Mouse (Mus musculus) bone marrow macrophage, adult 2 months (primary cell): Measurements from ENCODE around the gene Nxpe2. TPM values are rescaled to one million over a fixed set of nuclear protein-coding genes. Genes with fewer than 3 reads are reported as not detected.
"Not testable (repeated sequence)": the region's sequence is repeated elsewhere in the genome, so short reads cannot be mapped to it uniquely, and the experiment has no call there.

Experiments used
- H3K27ac ChIP-seq: 2 replicates; pipeline ENCODE4 v1.5.1; 2012; ENCODE audit warnings: low read depth, low read length; ENCODE audit not compliant: insufficient read depth
- H3K4me1 ChIP-seq: 2 replicates; pipeline ENCODE4 v1.6.1; 2012; ENCODE audit warnings: low read length; ENCODE audit not compliant: control insufficient read depth, insufficient read depth
- H3K4me3 ChIP-seq: 2 replicates; pipeline ENCODE4 v1.5.1; 2012; ENCODE audit warnings: mild to moderate bottlenecking, low read length, moderate library complexity; ENCODE audit not compliant: insufficient read depth
- CTCF ChIP-seq: IDR thresholded peaks from 2 replicates; pipeline ENCODE4 v1.5.1; 2012; ENCODE audit warnings: low read depth, mild to moderate bottlenecking, low read length, moderate library complexity
- POLR2A ChIP-seq: IDR thresholded peaks from 2 replicates; pipeline ENCODE4 v1.6.1; 2012; ENCODE audit warnings: mild to moderate bottlenecking, low read depth, low read length, borderline replicate concordance
- polyA plus RNA-seq: library from polyadenylated mRNA; stranded (reverse); fragments of >200 nt; gene quantifications from 2 replicates; pipeline ENCODE4 v1.2.4, GENCODE M21; 2012; ENCODE audit not compliant: missing spikeins, insufficient read depth, insufficient read length

Nxpe2 gene
- polyA plus RNA-seq, 1 experiment: not detected

DNA sequence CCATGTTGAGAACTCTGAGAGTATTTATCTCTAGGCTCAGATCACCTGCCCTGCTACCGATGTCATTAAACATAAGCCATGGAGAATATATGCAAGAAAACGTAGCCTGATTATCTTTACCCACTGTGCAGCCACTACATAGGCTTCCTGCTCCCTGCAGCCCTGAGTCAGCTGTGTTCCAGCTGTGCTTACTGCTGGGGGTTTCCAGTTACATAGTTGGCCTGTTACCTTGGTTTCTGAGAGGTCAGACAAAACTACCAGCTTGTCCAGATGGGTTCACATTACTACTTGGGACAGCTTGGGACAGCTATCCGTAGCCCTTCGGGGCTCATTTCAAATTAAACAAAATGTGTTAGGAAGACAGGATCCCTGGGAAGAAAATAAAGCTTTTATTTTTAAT is 868 bp upstream of the Nxpe2 start:
- Histone ChIP-seq H3K4me1 (peaks cover 16% of the 10 kb centered on the region), H3K27ac (no peak overlapping the region), H3K4me3 (no peak overlapping the region)
- TF ChIP-seq CTCF: no peak
- no peak for TF ChIP-seq POLR2A

DNA sequence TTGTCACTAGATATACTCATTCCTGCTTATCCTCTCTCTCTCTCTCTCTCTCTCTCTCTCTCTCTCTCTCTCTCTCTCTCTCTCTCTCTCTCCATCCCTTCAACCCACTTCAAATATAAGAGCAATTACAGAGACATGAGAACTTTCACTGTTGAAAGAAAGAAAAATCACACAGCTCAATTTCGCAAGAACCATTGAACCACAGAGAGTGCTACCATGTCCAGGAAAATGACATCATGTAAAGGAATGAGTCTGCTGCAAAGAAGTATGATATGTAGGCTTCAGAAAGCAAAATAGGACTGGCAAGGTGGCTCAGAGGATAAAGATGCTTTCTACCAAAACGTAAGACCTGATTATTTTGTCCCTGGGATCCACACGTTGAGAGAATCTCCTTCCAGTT is 7.4 kb downstream of the Nxpe2 start:
- Histone ChIP-seq H3K4me3 (no peak overlapping the region), H3K4me1 (peaks cover 2% of the 10 kb centered on the region; the same call in 1 of the 2 replicates), H3K27ac (no peak overlapping the region)
- no peak for TF ChIP-seq CTCF
- TF ChIP-seq POLR2A: no peak

DNA sequence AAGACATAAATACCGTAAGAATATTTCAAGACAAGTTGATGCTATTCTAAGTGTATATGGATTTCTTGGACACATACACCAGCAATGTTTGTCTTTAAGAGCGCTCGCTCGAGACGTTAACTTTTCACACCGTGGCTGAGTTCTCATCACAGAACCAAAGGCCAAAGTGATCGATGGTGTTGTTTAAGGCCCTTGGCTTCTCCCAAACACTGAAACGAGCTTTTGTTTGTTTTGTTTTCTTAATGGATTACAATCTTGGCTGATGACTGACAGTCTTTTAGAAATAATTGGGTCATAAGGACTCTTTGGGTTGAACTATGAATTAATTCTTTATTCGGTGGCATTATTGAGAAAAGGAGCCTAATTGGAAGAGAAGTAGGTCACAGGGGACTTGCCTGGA is 7.8 kb downstream of the Nxpe2 start:
- Histone ChIP-seq H3K27ac (no peak overlapping the region), H3K4me3 (no peak overlapping the region), H3K4me1 (peaks cover 2% of the 10 kb centered on the region; the same call in 1 of the 2 replicates)
- TF ChIP-seq POLR2A (no peak), CTCF (no peak)

DNA sequence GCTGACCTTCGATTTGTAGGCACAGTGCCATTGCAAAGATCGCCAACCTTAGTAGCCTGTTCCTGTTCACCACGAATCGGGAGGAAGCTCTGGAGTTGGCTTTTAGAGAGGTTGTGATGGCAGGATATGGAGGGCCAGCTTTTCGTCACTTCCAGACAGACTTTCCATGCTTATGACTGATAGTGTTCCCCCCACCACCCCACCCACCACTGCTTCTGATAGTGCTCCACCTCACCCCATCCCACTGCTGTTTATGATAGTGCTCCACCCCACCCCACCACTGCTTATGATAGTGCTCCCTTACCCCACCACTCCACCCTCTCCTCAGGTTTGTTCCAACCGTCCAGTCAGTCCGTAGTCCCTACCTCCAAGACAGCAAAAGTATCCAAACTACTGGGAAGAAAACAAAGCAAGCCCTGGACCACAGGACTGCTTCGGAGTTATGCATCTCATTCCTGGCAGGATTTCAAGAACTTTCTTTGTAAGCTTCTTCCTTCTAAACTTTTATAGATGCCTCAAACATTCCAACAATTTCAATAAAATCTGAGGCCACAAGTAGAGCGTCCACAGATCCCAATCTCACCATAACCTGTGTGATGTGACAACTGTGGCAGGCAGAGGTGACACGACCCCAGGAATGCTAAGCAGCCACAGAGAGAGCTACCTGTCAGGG is 12.4 kb downstream of the Nxpe2 start:
- Histone ChIP-seq H3K4me3 (no peak overlapping the region), H3K4me1 (no peaks in the 10 kb centered on the region), H3K27ac (no peak overlapping the region)
- TF ChIP-seq CTCF (no peak), POLR2A (no peak)

DNA sequence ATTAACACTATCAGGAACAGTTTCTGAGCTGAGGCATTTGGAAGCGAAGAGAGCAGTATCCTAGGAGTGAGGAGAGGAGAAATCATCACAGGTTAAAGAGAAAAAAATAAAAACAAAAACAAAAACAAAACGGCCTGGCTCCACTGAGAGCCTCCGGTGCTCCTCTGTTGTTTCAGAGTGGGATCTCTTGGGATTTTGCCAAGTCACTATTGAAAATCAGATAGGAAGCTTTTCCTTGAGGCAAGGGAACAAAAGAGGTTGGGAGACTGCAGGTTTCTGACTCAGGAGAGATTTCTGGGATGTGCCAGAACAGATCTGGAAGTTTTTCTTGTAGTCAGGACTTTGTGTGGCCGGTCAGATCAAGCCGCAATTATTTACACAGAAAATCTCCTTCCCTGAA is 13.7 kb downstream of the Nxpe2 start:
- H3K4me3 ChIP-seq: no peak overlapping the region
- TF ChIP-seq CTCF: no peak
- no peak for TF ChIP-seq POLR2A
- no peaks in the 10 kb centered on the region for H3K4me1 ChIP-seq
- H3K27ac ChIP-seq: no peak overlapping the region

DNA sequence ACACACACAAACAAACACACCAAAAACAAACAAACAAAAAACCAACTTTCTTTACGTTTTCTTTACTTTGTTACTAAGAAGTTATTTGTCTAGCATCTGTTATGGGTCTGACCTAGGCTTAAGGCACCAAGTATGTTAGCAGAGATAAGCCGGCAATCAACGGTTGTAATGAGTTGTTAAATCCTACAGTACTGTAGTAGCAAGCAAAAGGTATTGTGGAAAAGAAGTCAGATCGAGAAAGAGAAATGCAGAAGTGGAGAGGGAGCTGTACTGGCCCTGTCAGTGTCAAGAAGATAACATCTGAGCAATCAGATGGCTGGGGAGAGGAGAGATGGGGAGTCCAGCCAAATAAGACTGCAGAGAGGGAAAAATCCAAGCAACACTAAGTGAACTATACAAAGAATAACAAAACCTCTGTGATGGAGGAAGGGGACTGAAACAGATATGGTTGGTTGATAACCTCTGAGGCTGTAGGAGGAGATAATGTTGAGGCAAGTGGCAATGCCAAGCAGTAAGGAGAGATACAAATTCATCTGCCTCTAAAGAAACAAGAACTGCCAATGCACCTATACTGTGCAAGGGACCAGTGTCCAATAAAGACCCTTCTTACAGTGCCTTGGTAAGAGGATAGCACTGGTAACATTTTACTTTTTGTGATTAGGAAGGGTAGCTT is 14.3 kb downstream of the Nxpe2 start:
- no peaks in the 10 kb centered on the region for H3K4me1 ChIP-seq
- H3K27ac ChIP-seq: no peak overlapping the region
- TF ChIP-seq CTCF (no peak), POLR2A (no peak)
- H3K4me3 ChIP-seq: no peak overlapping the region

DNA sequence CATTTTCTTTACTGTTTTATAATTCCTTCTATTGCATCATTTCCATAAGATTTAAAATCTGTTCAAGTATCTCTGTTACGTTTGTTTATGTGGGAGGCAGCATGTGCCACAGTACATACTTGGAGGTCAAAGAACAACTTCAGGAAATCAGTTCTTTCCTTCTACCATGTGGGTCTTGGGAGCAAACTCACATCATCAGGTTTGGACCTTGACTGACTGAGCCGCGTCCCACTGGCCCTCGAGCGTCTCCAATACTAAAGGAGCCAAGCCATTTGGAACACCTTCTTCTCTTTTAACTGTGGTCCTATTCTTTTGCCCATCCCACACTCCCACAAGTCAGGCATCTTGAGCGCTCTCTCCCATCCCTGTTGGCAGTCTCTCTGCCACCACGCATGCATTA is 23.7 kb downstream of the Nxpe2 start:
- Histone ChIP-seq H3K27ac (no peak overlapping the region), H3K4me1 (no peaks in the 10 kb centered on the region), H3K4me3 (no peak overlapping the region)
- TF ChIP-seq CTCF: no peak
- TF ChIP-seq POLR2A: no peak

DNA sequence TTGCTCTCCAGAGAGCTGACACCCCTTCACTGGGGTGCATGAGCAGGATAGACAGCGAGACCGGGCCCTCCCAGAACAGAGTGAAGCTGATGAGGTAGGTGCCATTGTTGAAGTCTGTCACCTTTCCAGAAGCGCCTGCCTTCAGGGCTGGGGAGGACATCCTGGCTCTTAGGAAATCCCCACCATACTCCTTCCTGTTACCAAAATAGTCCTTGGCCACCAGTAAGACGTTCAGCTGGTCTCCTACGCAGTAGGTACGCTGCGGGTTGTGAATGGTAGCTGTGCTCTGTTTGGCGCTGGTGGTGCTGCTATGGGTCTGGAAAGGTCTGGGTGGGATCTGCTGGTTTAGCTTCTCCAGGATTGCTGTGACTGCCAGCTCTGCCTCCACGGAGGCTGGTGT is 26.9 kb downstream of the Nxpe2 start:
- Histone ChIP-seq H3K4me3 (no peak overlapping the region), H3K4me1 (no peaks in the 10 kb centered on the region), H3K27ac (no peak overlapping the region)
- no peak for TF ChIP-seq CTCF
- no peak for TF ChIP-seq POLR2A

DNA sequence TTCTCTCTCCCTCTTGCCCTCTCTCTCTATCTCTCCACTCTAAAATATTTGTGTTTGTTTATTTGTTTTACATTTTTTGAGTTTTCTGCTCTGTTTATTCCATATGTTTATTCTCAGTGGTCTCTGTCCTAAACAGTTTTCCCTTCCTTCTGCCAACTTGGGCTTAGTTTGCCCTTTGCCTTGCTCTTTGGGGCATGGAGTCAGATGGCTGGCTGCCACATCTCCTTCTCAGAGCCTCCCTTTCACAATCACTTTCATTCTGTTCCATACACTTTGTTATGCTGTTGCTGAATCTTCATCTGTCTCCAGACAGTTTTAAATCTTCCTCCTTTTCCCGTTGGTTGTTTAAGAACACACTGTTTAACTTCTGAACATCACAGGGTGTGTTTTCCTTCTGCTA is 37.4 kb downstream of the Nxpe2 start:
- no peak for TF ChIP-seq POLR2A
- no peak overlapping the region for H3K27ac ChIP-seq
- no peaks in the 10 kb centered on the region for H3K4me1 ChIP-seq
- H3K4me3 ChIP-seq: no peak overlapping the region

DNA sequence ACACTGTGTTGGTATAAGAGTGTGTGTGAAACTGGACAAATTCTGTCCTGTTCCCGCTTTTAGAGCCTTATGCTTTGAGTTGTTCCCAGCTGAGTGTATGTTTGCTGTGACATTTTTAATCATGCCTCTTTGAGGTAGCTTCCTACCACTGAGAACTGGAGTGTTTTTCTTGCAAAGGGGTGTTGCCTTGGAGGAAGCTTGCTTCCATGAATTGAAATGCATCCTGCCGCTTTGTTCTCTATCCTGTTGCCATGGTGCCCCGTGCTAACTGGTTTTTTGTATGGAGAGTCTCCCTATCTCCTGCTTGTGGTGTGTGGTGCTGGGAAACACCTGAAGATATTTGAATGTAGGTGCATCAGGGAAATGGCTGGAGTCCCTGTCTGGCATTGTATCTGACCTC is 39.1 kb downstream of the Nxpe2 start:
- TF ChIP-seq POLR2A (no peak), CTCF (no peak)
- no peak overlapping the region for H3K27ac ChIP-seq
- H3K4me3 ChIP-seq: no peak overlapping the region
- no peaks in the 10 kb centered on the region for H3K4me1 ChIP-seq

DNA sequence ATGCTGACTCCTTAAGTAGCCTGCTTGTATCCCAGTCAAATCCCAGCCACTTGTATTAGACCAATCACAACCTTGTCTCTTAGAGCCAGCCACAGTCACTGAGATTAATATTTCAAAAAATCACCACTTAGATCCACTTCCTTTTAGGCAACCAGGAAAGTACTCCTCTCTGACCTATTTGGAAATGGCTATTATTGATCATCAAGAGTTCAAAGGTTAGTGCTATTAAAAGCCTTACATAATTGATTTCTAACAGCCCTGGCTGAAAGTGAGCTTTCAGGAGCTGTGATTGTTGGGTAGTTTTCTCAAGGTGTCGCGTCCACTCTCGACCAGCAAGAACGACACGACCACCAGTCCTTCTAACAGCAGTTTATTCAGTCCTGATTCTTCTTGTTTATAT is 42.0 kb downstream of the Nxpe2 start:
- Histone ChIP-seq H3K27ac (no peak overlapping the region), H3K4me1 (no peaks in the 10 kb centered on the region)
- TF ChIP-seq CTCF (no peak), POLR2A (no peak)

DNA sequence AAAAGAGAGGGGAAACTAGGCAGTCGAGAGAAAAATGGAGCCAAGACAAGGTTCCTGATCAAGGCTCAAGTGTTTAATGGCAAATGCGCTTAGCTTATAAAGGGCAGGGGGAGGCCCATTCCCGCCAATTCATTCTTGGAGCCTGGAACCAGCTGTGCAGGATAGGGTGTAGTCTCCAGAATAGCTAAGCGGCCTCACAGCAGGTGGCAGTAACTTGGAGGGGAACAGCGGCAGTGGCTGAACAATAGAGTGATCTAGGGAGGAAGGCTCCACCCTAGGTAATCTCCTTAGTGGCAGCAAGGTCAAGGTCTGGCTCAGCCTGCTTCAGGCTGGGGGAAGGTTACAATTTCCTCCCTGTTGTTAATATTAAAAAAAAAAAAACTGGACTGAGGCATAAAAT is 49.7 kb downstream of the Nxpe2 start:
- H3K4me1 ChIP-seq, H3K27ac ChIP-seq, H3K4me3 ChIP-seq: not testable (repeated sequence)

More for the DNA sequence above, 42.0 kb downstream of the Nxpe2 start:
- no peak overlapping the region for H3K4me3 ChIP-seq
